Mouse (Mus musculus) embryonic facial prominence, embryonic 12.5 days (tissue): ENCODE data around the gene Stxbp6. TPM values are rescaled to one million over a fixed set of nuclear protein-coding genes. Genes with fewer than 3 reads are reported as not detected.

Experiments used
- ATAC-seq: fragments of 200-750 bp; cut with Nextera tagmentation; 2 replicates; pipeline ENCODE4 v1.8.0; 2017; ENCODE audit not compliant: insufficient number of reproducible peaks, insufficient read depth, low FRiP score, low TSS enrichment
- H3K27ac ChIP-seq: fragments of 300-500 bp; sonication (generic); 2 replicates; pipeline ENCODE4 v1.5.1; 2016; ENCODE audit warnings: mild to moderate bottlenecking
- H3K27me3 ChIP-seq: fragments of 300-500 bp; sonication (generic); 2 replicates; pipeline ENCODE4 v1.6.1; 2016; ENCODE audit warnings: mild to moderate bottlenecking, moderate library complexity
- H3K36me3 ChIP-seq: fragments of 300-500 bp; sonication (generic); 2 replicates; pipeline ENCODE4 v1.6.1; 2016; ENCODE audit warnings: mild to moderate bottlenecking
- H3K4me1 ChIP-seq: fragments of 300-500 bp; sonication (generic); 2 replicates; pipeline ENCODE4 v1.6.1; 2016
- H3K4me2 ChIP-seq: fragments of 300-500 bp; sonication (generic); replicated peaks from 2 replicates; pipeline ENCODE4 v1.6.1; 2016; ENCODE audit warnings: mild to moderate bottlenecking, moderate library complexity
- H3K4me3 ChIP-seq: fragments of 300-500 bp; sonication (generic); 2 replicates; pipeline ENCODE4 v1.5.1; 2016; ENCODE audit warnings: mild to moderate bottlenecking
- H3K9ac ChIP-seq: fragments of 300-500 bp; sonication (generic); 2 replicates; pipeline ENCODE4 v1.6.1; 2016; ENCODE audit warnings: mild to moderate bottlenecking, moderate library complexity
- H3K9me3 ChIP-seq: fragments of 300-500 bp; sonication (generic); 2 replicates; pipeline ENCODE4 v1.6.1; 2016; ENCODE audit warnings: mild to moderate bottlenecking, moderate library complexity
- WGBS: fragments of 180-500 bp; shearing (Covaris S2); methylation state at CpG from one replicate; pipeline ENCODE4 v1.1.7; 2016; 5-methylcytosine and 5-hydroxymethylcytosine counted together
- polyA plus RNA-seq: library from polyadenylated mRNA; unstranded; fragments of >200 nt; fragmentation: Nextera tagmentation; extraction: Ambion mirVana; gene quantifications from 2 replicates; pipeline ENCODE4 v1.2.1, GENCODE M21; 2016

The Stxbp6 gene
- polyA plus RNA-seq, 1 experiment from 2014 or later, result 12.0 TPM

GRCm38 (mm10) chr12:44939106-44939505 lies 135.4 kb downstream of the Stxbp6 start:
- H3K36me3 ChIP-seq, result no peaks in the 10 kb centered on the region
- WGBS, result 67% methylated on average over 8 of the region's 8 CpGs
- no peak overlapping the region for H3K4me2 ChIP-seq
- H3K27ac ChIP-seq, result no peak overlapping the region
- no peak overlapping the region for H3K9ac ChIP-seq
- no peak overlapping the region for H3K4me3 ChIP-seq
- H3K27me3 ChIP-seq, result no peaks in the 10 kb centered on the region
- ATAC-seq, result no peak
- no peaks in the 10 kb centered on the region for H3K4me1 ChIP-seq
- H3K9me3 ChIP-seq, result no peaks in the 10 kb centered on the region

- Histone ChIP-seq H3K4me2 (no peak overlapping the region), H3K9me3 (no peaks in the 10 kb centered on the region), H3K4me3 (no peak overlapping the region), H3K27me3 (no peaks in the 10 kb centered on the region), H3K36me3 (no peaks in the 10 kb centered on the region), H3K9ac (no peak overlapping the region), H3K4me1 (no peaks in the 10 kb centered on the region), H3K27ac (no peak overlapping the region)
- 81% methylated on average over 6 of the region's 6 CpGs for WGBS
- no peak for ATAC-seq
Measured at GRCm38 (mm10) chr12:44932954-44933353, 141.6 kb downstream of the Stxbp6 start.

- no peaks in the 10 kb centered on the region for H3K9me3 ChIP-seq
- ATAC-seq, result no peak
- no peak overlapping the region for H3K27ac ChIP-seq
- no peak overlapping the region for H3K4me2 ChIP-seq
- H3K36me3 ChIP-seq, result no peaks in the 10 kb centered on the region
- no peak overlapping the region for H3K9ac ChIP-seq
- WGBS, result 51% methylated on average over 7 of the region's 7 CpGs
- H3K4me3 ChIP-seq, result no peak overlapping the region
- no peaks in the 10 kb centered on the region for H3K27me3 ChIP-seq
- H3K4me1 ChIP-seq, result no peaks in the 10 kb centered on the region
Measured at GRCm38 (mm10) chr12:44931716-44932115, 142.8 kb downstream of the Stxbp6 start.

- H3K36me3 ChIP-seq, result no peaks in the 10 kb centered on the region
- ATAC-seq, result no peak
Measured at GRCm38 (mm10) chr12:44928456-44928855, 146.1 kb downstream of the Stxbp6 start.

GRCm38 (mm10) chr12:44925901-44926300 lies 148.6 kb downstream of the Stxbp6 start:
- Histone ChIP-seq H3K9ac (no peak overlapping the region), H3K4me2 (no peak overlapping the region), H3K4me1 (no peaks in the 10 kb centered on the region), H3K27ac (no peak overlapping the region), H3K36me3 (no peaks in the 10 kb centered on the region), H3K4me3 (no peak overlapping the region), H3K27me3 (no peaks in the 10 kb centered on the region), H3K9me3 (no peaks in the 10 kb centered on the region)
- 35% methylated on average over 3 of the region's 3 CpGs for WGBS
- ATAC-seq, result no peak

More at GRCm38 (mm10) chr12:44928456-44928855, 146.1 kb downstream of the Stxbp6 start:
- Histone ChIP-seq H3K27me3 (no peaks in the 10 kb centered on the region), H3K4me3 (no peak overlapping the region), H3K4me2 (no peak overlapping the region), H3K27ac (no peak overlapping the region), H3K4me1 (no peaks in the 10 kb centered on the region), H3K9me3 (no peaks in the 10 kb centered on the region), H3K9ac (no peak overlapping the region)
- 26% methylated on average over 3 of the region's 3 CpGs for WGBS

GRCm38 (mm10) chr12:44923273-44923672 lies 151.2 kb downstream of the Stxbp6 start:
- Histone ChIP-seq H3K27me3 (no peaks in the 10 kb centered on the region), H3K4me3 (no peak overlapping the region), H3K9ac (no peak overlapping the region), H3K27ac (no peak overlapping the region), H3K4me2 (no peak overlapping the region), H3K36me3 (no peaks in the 10 kb centered on the region), H3K4me1 (no peaks in the 10 kb centered on the region), H3K9me3 (no peaks in the 10 kb centered on the region)
- no peak for ATAC-seq
- 91% methylated on average over 3 of the region's 3 CpGs for WGBS

GRCm38 (mm10) chr12:44922241-44922640 lies 152.3 kb downstream of the Stxbp6 start:
- H3K36me3 ChIP-seq, result no peaks in the 10 kb centered on the region
- no peak overlapping the region for H3K4me3 ChIP-seq
- no peaks in the 10 kb centered on the region for H3K27me3 ChIP-seq
- H3K9me3 ChIP-seq, result no peaks in the 10 kb centered on the region
- no peak overlapping the region for H3K9ac ChIP-seq
- WGBS, result 59% methylated on average over 4 of the region's 4 CpGs
- H3K4me1 ChIP-seq, result no peaks in the 10 kb centered on the region
- H3K4me2 ChIP-seq, result no peak overlapping the region
- no peak overlapping the region for H3K27ac ChIP-seq
- ATAC-seq, result no peak

- no peak overlapping the region for H3K27ac ChIP-seq
Measured at GRCm38 (mm10) chr12:44919613-44920012, 154.9 kb downstream of the Stxbp6 start.

GRCm38 (mm10) chr12:44918929-44919328 lies 155.6 kb downstream of the Stxbp6 start:
- Histone ChIP-seq H3K36me3 (no peaks in the 10 kb centered on the region), H3K9me3 (no peaks in the 10 kb centered on the region), H3K4me2 (no peak overlapping the region), H3K9ac (no peak overlapping the region), H3K27ac (no peak overlapping the region), H3K4me3 (no peak overlapping the region), H3K27me3 (no peaks in the 10 kb centered on the region), H3K4me1 (no peaks in the 10 kb centered on the region)
- WGBS, result 85% methylated on average over 2 of the region's 2 CpGs
- ATAC-seq, result no peak

More at GRCm38 (mm10) chr12:44919613-44920012, 154.9 kb downstream of the Stxbp6 start:
- H3K36me3 ChIP-seq, result no peaks in the 10 kb centered on the region
- H3K9ac ChIP-seq, result no peak overlapping the region
- no peak overlapping the region for H3K4me3 ChIP-seq
- H3K4me2 ChIP-seq, result no peak overlapping the region
- no peaks in the 10 kb centered on the region for H3K27me3 ChIP-seq
- no peak for ATAC-seq
- WGBS, result 87% methylated on average over 2 of the region's 2 CpGs
- no peaks in the 10 kb centered on the region for H3K9me3 ChIP-seq
- no peaks in the 10 kb centered on the region for H3K4me1 ChIP-seq

- 75% methylated on average over 4 of the region's 4 CpGs for WGBS
- H3K4me1 ChIP-seq, result no peaks in the 10 kb centered on the region
- no peaks in the 10 kb centered on the region for H3K9me3 ChIP-seq
- H3K4me3 ChIP-seq, result no peak overlapping the region
- H3K27me3 ChIP-seq, result no peaks in the 10 kb centered on the region
- no peak overlapping the region for H3K9ac ChIP-seq
- H3K4me2 ChIP-seq, result no peak overlapping the region
- no peak for ATAC-seq
- no peaks in the 10 kb centered on the region for H3K36me3 ChIP-seq
- no peak overlapping the region for H3K27ac ChIP-seq
Measured at GRCm38 (mm10) chr12:44913854-44914253, 160.7 kb downstream of the Stxbp6 start.

- H3K36me3 ChIP-seq, result no peaks in the 10 kb centered on the region
- no peaks in the 10 kb centered on the region for H3K4me1 ChIP-seq
- no peak overlapping the region for H3K27ac ChIP-seq
- no peak overlapping the region for H3K4me3 ChIP-seq
- H3K4me2 ChIP-seq, result no peak overlapping the region
- WGBS, result 48% methylated on average over 3 of the region's 3 CpGs
- no peak overlapping the region for H3K9ac ChIP-seq
- ATAC-seq, result no peak
- H3K9me3 ChIP-seq, result no peaks in the 10 kb centered on the region
- H3K27me3 ChIP-seq, result no peaks in the 10 kb centered on the region
Measured at GRCm38 (mm10) chr12:44908028-44908702, 166.3 kb downstream of the Stxbp6 start.

GRCm38 (mm10) chr12:44906001-44906400 lies 168.5 kb downstream of the Stxbp6 start:
- no peak for ATAC-seq
- no peak overlapping the region for H3K4me2 ChIP-seq
- no peaks in the 10 kb centered on the region for H3K4me1 ChIP-seq
- no peaks in the 10 kb centered on the region for H3K27me3 ChIP-seq
- 81% methylated on average over 2 of the region's 2 CpGs for WGBS
- H3K9me3 ChIP-seq, result no peaks in the 10 kb centered on the region
- no peaks in the 10 kb centered on the region for H3K36me3 ChIP-seq
- H3K4me3 ChIP-seq, result no peak overlapping the region
- no peak overlapping the region for H3K27ac ChIP-seq
- no peak overlapping the region for H3K9ac ChIP-seq
